Mouse (Mus musculus): ENCODE results near the gene Epc2.

Epc2 gene

DNA sequence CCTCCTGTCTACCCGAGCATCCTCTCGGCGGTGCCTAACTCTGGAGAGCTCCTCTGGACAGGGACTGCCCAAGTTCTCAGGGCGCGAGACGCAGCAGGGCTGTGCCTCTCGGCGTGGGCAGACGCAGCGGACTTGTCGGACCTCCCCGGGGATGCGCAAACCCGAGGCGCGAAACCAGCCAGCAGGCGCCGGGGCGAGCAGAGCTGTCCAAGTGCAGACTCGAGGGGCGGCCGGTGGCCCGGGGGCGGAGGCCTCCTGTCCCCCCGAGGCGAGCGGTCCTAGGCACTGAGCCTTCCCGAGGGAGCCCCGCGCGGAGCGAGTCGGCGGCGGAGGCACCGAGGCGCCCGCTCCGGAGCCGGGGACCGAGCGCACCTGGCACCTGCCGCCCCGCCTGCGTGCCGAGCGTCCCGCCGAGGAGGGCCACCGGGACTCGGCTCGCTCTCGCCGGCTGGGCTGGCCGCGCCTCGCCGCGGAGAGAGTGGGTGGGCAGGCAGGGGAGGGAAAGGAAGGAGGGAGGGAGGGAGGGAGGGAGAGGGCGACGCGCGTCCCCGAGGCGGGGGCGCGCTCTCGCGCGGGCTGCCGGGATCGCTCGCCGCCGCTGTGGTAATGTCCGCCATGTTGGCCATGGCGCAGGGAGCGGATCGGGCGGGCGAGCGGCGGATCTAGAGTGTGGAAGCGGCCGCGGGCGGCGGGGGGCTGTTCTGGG is at the start of gene Epc2:
Gene Epc2 (plus strand): TSS at position 556 of the 706 bp plus-strand sequence.
- DNase-seq: peak; percentile 89

DNA sequence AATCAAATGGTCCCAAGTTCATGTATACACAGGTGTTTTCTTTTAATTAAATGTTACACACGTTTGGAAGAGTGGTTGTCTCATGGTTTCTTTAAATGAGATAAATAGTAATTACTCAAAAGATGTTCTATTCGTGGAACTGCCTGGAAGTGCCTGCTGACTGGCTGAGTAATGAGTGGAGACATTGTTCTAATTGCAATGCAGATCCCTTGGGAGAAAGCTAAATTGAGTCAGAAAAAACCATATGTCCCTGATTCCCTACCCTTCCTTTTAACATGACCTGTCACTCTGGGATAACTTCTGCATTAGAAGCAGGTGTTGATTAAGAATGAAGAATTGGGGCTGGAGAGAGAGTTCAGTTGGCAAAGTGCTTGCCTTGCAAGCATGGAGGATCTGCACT is 45.3 kb upstream of the Epc2 start:
- DNase-seq: no peak

DNA sequence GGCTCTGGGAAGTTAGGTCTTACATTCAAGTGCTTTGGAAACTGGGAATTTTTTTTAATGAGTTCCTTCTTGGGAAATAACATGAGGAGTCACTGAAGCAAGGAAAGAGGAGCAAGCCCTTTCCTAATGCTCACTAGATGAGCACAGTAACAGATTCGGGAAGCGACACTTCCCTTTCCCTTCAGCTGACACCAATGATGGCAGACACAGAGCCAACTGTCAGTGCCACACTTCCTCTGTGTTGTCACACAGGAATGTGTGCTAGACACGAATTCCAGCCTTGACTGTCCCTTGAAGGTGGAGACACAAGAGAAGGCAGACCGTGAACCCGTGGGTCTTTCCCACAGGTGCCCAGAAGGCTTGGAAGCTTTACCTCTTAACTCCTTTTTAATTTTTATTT is 39.6 kb upstream of the Epc2 start:
- no peak for DNase-seq

DNA sequence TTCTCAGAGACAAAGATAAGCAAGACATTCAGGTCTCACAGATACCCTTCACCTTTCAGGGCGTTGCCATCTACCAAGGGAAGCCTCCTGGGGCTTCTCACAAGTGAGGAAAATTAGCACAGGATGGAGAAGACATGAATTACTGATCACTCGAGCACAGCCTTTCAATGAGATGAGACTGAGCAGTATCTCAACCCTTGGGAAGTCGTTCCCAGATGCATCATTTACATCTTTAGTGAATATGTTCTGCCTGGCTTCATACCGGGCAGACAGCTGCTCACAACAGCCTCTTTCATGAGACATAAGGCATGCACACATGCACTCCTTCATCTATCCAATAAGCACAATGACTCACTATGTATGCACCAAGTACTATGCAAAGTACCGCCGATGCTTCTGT is 38.7 kb upstream of the Epc2 start:
- no peak for DNase-seq

DNA sequence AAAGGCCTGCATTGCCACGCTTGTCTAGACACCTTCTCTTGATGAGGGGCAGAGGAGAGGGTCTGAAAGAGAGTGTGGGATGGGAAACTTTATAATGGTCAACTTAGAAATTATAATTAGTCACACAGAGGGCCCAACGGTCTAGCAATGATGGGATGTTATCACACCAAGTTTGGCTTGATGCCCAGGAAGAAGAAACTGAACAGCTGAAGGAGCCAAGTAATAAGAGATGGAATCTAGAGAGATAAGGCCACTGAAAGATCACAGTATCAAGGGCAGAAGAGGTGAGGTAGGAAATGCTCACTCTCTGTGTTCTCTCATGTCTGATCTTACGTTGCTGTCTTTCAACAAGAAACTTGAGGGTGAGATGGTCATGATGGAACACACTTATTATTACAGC is 35.4 kb upstream of the Epc2 start:
- DNase-seq: no peak

DNA sequence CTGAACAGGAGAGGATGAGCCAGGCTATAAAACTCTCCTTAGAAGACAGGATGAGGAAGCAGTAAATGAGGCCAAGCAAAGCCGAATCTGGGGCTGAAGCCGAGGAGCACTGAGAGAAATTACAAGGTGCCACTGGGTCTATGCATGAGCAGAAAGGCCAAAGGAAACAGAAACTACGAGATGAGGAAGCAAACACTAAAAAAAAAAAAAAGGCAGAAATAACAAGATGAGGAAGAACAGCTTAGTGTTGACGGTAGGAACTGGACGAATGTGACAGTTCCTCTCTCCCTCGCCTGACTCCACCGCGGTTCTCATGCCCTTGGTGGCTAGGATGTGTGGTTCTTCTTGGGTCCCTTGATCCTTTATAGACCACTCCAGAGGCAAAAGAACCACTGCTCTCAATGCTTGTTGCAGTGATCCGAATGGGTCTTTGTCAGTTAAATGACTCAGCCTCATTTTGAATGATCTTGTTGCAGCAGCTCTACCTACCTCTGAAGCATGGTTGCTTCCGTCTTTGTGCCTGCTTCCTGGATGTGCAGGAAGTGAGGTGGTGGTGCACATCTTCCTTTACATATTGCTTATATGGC is 34.2 kb upstream of the Epc2 start:
- peak; percentile 50 for DNase-seq

DNA sequence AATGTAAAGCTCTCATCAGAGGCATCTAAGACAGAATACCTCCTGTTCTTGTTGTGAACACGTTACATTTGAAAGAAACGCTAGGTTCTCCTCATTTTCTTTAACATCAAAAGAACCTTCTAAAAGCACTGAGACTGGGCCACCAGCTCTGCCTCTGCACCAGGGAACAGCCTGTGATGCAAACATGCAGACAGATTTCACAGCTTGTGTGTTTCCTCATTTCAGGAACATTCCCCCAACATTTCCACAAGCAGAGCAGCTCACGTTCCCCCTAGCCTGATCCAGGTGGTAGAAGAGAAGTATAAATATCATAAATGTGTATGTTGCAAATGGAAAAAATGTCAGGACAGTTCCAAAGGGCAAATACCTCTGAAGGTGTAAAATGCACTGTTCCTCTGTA is 30.9 kb upstream of the Epc2 start:
- no peak for DNase-seq

DNA sequence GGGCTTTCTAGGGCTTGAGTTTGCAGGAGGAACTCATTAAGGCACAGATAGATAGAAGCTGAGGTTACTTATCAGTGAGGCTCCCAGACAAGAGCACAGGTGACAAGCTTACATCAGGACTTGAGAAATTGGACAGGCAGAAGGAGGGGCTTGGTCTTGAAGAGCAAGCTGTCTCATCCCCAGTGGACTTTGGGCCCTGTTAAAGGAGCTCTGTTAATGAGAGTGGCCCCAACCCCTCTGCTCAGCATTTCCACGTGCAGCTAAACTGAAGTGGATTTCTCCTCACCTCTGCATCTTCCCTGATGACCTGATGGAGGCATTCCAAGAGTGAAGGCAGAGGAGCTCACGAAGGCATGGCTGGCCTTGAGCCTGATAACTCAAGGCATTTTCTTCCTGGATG is 27.4 kb upstream of the Epc2 start:
- DNase-seq: no peak

DNA sequence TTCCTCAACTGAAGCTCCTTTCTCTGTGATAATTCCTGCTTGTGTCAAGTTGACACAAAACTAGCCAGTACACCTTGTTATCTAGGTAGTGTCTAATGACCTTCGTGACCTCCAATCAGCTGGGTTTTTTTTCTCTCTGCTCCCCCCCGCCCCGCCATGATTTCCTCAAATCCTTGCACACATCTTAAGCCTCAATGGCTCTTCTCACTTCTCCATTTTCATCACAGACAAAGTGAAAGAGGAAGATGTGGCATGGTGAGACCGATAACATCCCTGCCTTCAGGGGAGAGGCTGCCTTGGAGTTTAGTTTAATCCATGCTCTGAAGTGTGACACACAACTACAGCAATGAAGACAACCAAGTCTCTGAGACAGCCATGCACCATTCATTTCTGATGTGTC is 26.5 kb upstream of the Epc2 start:
- DNase-seq: no peak

DNA sequence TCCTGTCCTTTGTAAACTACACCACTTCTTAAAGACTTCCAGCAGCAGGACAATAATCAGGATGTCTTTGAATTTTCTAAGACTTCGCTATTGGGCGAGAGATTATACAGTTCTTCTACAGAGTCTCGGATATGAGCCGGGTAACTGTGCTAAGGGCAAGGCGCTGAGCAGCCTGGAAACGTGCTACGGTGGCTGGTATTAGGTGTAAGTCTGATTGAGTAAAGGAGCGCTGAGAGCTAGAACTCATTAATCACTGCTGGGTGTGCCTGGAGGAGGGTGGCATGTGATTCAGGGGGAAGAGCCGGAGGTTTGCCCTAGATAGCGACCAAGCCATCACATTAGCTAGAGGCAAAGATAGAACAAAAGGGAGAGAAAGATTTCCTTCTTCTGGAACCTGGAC is 25.1 kb upstream of the Epc2 start:
- no peak for DNase-seq

DNA sequence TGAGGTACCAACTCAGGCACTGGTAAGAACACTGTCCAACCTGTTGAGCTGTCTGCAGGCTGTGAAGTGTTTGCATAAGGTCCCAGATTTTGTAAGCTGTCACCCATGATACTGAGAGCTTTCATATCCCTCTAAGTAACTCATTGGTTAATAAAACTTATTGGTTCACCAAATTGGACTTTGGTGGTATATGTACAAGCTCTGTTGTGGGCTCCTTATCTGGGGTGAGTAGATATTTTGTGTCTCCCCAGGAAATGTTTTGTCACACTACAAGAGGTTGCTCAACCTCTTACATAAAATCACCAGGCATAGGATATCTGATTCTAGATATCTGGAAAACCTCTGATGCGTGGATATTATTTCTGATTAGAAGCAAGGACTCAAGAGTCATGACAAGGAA is 20.3 kb upstream of the Epc2 start:
- DNase-seq: no peak

DNA sequence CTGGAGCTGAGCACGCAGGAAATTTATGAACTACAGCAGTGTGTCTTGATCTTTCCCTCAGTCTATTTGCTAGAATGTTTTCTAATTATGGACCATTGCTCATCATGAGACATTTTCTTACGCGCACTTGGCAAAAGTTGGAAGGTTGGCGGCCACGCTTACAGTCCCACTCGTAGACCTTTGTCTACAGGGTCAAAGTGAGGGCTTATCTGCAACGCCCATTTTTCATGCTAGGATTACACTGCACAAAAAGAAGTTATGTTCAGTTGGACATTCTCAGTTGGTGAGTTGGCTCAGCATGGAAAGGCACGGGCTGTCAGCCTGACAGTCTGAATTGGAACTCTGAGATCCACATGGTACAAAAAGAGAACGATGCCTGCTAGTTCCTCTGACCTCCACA is 18.1 kb upstream of the Epc2 start:
- DNase-seq: no peak

DNA sequence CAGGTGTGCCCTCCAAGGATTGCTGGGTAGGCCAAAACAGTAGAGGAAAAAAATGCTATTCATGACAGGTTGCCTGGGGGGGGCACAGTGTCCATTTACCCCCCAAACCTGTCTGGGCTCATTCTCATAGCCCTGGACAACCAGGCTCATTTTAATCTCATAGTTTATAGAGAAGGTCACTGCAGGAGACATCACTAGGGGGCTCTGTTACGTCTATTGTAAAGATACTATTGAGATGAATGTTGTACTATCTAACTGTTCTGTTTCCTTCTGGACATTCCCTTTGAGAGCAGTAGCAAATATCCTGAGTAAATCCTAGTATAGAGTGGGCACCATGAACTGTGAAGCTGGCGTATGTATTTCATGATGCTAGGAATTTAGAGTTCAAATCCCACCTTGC is 5.0 kb upstream of the Epc2 start:
- DNase-seq: peak; percentile 6

DNA sequence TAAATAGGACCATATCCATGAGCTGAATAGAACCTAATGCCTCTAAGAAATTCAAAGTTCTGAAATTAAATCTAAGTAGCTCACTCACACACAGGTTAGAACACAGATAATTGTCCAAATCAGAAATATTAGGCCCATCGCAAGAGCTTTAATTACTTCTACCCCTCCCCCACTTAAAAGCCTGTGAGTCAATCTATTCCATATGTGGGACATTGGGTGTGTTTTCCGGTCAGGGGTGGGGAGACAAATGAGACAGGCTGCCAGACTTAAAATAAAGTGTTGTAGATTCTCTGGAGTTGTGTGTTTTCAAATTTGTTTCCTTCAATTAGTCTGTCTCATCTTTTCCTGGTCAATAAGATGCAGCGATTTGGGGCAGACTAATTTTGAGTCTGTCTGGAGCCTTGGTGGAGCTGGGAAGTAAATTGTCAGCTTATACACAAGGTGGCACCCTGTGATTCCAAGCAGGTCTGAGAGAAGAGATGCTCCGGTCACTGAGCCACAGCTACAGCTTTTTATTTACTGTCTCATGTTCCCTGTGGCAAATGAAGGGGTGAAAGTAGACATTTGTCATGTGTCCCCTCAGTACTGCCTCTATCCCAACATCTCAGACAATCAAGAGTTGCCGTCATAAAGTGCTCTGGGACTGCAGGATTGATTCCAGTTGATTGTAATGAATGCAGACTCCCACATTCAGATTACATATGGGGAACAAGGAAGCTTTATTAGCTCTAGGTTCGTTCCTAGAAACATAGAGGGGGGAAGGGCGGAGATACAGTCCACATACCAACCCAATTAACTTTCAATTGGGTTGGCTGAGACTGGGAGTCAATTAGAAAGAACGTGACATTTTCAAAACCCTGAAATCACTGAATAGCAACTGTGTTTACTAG is 3.5 kb upstream of the Epc2 start:
- DNase-seq: no peak

DNA sequence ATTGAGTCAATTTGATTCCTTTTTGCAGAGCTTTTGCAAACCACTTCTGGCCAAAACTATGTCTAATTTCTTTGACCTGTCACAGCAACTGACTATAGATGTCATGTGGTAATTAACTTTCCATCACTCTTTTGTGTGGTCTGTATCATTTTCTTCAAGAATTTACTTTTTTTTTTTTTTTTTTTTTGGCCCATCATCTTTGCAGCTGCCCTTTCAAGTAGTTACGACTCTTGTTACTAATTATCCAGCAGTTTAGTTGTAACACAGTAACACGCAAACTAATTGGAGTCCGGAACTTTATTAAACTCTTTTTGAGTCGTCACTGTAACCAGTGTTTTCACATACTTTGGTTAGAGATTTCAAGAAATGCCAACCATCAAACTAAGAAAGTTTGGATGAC is 819 bp upstream of the Epc2 start:
- DNase-seq: no peak

DNA sequence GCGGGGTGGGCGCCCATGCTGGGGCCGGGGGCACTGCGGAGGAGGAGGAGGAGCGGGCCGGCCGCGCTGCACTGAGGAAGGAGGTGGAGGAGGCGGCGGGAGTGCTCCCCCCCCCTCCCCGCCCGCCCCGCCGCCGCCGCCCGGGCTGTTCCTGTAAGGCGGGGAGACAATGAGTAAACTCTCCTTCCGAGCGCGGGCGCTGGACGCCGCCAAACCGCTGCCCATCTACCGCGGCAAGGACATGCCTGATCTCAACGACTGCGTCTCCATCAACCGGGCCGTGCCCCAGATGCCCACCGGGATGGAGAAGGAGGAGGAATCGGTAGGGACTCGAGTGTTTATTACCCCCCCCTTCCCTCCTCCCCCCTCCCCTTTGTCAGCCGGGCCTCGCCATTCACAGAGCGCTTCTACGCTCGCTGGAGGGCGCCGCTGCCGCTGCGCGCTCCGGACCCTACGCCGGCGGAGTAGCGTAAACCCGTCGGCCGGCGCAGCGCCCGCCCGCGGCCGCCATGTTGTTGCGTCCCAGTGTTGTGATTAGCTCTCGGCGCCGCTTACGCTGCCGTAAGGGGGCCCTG is 438 bp downstream of the Epc2 start:
- DNase-seq: peak; percentile 95

DNA sequence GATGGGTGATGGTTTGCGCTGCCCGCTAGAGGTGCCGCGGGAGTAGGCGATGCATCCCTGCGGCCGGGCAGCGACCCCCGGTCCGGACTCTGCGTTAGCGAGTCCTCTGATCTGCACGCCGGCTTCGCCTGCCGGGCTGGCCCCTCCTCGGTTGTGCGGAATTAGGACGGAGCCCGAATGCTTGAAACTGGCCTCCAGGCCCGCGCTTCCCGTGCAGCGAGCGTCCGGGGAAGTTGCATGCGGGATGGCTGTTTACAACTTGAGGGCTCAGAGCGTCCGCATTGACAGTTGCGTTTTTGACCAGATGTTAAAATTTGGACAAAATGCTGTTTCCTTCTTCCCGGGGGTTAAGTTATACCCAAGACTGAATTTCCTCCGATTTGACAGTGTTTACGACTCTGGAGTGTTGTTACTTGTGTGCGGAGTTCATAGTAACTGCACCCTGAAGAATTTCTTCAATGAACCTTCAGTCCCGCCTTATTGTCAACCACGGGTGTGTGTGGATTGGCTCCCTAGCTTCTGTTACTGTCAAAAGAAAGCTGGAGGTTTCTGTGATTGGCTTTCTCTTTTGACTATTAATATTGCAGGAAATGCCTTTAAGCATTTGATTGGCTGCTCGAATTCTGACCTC is 1.3 kb downstream of the Epc2 start:
- DNase-seq: peak; percentile 62

DNA sequence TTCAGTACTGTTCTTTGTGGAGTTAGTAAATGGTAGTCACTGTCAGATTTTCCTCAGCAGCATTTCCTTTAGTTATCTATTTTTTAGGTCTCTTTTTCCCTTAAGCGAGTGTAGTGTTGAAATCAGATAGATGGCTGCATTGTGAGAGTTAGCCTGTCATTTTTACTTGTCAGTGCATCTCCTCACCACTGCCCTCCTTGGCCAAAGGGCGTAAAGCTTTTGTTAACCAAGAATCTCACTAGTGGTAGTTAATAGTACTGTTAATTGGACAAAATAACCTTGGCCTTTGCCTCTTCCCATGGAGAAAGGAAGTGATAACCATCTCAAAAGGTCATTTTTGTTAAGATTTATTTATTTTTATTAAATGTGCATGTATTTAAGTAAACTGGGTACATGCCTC is 6.5 kb downstream of the Epc2 start:
- no peak for DNase-seq

DNA sequence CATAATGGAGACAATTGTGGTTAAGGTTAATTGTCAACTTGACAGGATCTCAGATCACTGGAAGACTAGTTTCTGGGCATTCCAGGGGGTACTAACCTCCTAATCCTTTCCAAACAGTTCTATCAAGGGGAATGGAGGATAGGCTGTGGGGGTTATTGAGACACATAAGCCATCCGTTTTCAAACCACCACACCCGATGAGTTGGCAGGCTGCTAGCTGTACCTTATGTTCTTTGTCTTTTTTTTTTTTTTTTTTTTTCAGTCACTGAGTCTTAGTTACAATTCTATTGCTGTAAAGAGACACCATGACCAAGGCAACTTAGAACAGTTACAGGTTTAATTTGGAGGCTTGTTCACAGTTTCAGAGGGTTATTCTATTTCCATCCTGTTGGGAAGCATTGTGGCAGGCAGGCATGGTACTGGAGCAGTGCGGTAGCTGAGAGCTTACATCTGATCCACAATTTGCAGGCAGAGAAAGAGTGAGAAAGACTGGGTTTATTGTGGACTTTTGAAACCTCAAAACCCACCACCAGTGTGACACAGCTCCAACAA is 14.5 kb downstream of the Epc2 start:
- no peak for DNase-seq

DNA sequence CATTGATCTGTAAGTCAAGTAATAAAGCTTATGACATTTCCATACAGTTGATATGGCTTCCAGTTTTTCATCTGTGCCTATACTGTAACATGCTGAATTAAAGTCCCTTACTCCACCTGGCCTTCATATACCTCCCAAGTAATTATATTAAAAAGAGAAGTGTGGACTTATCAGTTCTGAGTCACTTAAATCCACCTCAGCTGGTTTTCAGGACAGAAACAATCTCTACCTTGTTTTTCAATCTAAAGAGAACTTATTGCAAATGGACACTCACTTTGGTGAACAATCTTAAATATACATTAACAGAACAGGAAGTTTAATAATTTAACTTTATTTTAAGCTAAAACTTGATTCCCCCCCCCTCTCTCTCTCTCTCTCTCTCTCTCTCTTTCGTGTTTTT is 15.8 kb downstream of the Epc2 start:
- no peak for DNase-seq

DNA sequence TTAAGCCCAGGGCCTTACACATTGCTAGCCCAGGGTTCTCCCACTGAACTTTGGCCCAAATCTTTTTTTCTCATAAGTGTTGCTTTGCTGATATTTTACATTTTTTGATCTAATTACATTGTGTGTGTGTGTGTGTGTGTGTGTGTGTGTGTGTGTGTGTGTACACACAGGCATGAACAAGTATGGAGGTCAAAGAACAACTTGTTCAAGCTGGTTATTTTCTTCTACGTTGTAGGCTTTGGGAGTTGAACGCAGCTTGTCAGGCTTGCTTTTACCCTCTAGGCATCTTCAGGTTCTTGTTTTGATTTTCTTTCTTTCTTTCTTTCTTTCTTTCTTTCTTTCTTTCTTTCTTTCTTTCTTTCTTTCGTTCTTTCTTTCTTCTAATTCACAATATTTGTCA is 19.9 kb downstream of the Epc2 start:
- DNase-seq: no peak

DNA sequence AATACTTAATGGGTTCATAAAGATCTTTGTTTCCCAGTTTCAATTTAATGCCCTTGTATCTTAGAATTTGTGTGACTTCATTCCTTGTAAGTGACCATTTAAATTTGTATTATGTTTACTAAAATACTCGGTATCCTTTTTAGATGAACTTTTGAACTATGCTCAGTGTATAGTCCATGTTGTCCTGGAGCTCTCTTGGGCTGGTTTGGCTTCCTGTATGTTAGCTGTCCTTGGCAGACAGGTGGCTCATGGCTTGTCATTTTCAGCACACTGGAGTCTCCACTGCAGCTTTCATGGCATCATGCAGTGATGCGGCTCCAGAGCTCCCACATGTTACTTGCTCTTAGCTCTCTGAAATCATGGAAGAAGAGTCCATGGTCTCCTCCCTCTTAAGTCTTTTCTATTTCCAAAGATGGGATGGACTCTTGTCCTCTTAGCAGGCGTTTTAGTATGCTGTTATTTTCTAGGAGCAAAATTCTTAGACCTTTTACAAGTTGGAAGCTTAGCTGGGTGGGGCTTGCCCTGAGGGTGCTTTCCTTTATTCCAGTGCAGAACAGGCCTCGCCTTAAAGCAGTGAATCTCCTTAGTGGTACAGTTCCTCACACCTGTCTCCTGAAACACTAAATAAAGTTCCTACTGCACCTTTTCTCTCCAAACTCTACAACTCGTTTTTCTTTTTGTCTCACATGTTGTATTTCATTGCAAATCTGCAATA is 20.5 kb downstream of the Epc2 start:
- no peak for DNase-seq

All from thymus, postnatal 25 days (tissue).